Mouse (Mus musculus): ENCODE results near the gene Usp48. TPM values are rescaled to one million over a fixed set of nuclear protein-coding genes. Genes with fewer than 3 reads are reported as not detected.

Usp48 gene
- total RNA-seq, 2 experiments from 2014 or later, result 128 to 144 TPM

DNA sequence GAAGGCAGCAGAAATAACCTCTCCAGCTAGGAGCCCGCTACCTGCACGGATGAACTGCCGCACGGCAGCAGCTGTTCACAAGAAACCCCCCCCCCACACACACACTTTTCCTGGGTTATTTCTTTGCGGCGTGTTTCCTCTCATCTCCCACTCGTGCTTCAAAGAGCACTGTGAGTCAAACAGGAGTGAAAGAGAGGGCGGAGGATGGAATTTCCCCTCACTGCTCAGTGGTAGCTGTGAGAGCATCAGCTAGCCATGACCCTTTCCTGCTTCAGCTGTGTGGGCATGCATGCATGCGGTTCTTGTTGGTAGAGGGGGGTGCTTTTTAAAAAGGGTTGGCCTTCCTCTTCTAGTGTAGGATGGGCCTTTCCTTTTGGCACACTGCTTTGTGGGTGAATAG is 54.7 kb downstream of the Usp48 start:
- no peak overlapping the region; the same call in 1 of the 2 replicates for H3K27ac ChIP-seq
- intact Hi-C loops (cut with DNase I), result no loop called here
- no peak for DNase-seq (ENCODE audit: extremely low spot score in 1 of 2, low spot score in 2 of 2)
- no peak overlapping the region for H3K4me3 ChIP-seq
- TF ChIP-seq CTCF (IDR thresholded peaks at IDR 0.05), result no peak

DNA sequence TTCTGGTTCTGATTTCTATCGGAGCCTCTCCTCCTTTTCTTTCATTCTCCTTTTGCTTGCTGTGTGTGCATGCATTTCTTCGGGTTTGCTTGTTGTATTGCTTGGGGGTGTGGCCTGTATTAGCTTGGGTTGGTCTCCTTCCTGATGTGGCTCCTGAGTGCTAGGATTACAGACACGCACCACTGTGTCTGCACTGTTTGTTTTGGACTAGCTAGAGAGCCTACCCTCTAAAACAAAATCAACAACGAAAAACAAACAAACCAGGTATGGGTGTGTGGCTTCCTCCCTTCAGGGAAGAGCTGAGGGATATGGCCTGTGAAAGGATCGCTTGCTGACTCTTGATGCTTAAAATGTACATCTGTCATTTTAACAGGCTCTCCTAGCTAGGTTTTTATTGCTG is 57.4 kb downstream of the Usp48 start:
- no peak for DNase-seq (ENCODE audit: extremely low spot score in 1 of 2, low spot score in 2 of 2)
- Histone ChIP-seq H3K27ac (no peak overlapping the region), H3K4me3 (no peak overlapping the region)
- TF ChIP-seq CTCF (IDR thresholded peaks at IDR 0.05), result no peak
- intact Hi-C loops (cut with DNase I), result no loop called here

DNA sequence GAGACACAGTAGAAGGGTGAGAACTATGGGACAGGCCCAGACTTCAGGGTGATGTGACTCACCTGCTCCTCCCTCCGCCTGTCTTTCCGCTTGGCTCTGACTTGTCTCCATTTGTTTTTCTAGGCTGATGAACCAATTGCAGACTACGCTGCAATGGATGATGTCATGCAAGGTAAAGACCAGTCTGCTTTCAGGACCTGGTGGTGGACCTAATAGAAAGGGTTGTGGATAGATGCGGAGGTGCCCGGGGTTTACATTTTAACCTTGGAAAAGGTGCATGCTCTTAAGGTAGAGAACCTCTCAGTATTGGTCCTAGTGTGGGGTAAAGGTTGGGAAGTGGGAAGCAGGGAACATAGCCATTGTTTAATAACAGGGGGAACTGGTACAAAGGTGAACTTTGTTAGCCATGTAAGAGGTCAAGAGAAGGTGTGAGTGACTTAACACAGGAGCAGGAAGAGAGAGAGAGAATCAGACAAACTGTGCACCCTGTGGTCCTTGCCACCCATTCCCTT is 59.3 kb downstream of the Usp48 start:
- H3K4me3 ChIP-seq, result no peak overlapping the region
- no peak for DNase-seq (ENCODE audit: extremely low spot score in 1 of 2, low spot score in 2 of 2)
- TF ChIP-seq CTCF (IDR thresholded peaks at IDR 0.05), result no peak
- no peak overlapping the region for H3K27ac ChIP-seq
- intact Hi-C loops (cut with DNase I), result no loop called here

DNA sequence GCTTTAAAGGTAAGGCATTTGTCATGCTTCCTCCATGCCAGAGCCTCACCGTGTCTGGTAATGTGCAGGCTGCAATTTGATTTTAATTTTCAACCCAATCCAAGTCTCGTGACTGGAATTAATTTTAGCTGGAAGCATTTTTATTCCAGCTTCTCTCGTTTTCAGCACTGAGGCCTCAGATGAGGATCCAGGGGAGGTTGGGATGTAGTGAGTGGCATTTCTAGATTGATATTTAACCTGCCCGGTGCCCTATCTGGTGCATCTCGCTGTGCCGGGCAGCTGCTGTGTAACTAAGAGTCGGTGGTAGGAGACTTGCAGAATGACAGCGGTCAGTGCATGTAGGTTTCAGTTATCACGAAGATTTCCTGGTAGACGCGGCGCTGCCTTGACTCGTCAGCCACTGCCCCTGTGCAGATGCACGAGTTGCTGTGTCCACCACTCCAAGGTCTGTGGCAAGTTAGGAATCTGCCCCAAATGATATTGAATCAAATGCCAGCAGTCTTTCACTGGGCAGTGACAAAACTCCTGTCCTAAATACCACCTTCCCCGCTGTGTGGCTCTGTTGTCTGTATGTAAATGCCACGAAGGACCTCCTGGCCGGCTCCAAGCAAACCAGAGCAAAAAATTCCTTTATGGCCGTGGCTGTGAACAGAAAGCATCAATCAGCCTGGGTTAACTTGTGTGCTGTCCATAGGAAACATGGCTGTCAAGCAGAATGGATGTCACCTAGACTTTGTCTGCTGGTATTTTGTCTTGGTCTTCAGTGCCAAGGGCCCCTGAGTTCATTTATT is 61.9 kb downstream of the Usp48 start:
- no peak for DNase-seq (ENCODE audit: extremely low spot score in 1 of 2, low spot score in 2 of 2)
- no peak overlapping the region for H3K4me3 ChIP-seq
- intact Hi-C loops (cut with DNase I), result no loop called here
- no peak overlapping the region for H3K27ac ChIP-seq
- no peak for TF ChIP-seq CTCF (IDR thresholded peaks at IDR 0.05)

DNA sequence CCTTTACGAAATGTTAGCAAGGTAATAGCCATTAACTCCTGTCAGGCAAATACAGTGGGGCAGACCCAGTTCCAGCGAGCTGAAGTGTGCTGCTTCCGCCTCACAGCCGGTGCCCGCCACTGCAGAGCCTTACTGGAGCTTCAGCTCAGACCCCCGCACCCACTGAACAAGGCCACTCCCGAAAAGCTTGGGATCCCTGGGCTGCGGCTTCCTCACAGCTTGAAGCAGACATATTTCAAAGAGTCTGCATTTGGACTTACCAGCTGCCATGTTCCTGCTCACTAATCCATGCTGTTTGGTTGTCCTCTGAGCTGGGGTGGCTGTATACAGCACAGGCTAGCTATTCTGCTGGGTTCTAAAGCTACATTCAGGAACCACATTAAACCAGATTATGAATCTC is 64.1 kb downstream of the Usp48 start:
- no peak for TF ChIP-seq CTCF (IDR thresholded peaks at IDR 0.05)
- intact Hi-C loops (cut with DNase I), result no loop called here
- Histone ChIP-seq H3K4me3 (no peak overlapping the region), H3K27ac (no peak overlapping the region)
- DNase-seq (ENCODE audit: extremely low spot score in 1 of 2, low spot score in 2 of 2), result no peak

DNA sequence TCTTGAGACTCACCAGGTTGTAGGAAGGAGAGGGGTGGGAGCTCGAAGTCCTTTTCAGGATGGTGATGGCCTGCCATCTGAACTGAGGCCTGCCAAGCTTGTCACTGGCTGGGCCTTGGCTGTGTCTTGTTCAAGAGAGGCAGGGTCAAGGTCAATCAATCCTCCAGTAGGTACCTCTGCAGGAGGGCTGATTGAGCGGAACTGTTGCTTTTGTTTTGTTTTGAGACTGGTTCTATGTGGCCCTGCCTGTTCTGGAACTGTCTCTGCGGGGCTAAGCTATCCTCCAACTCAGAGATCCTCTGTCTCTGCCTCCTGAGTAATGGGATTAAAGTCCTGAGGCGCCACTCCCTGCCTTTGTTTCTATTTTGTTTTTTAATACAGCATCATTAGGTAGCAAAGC is 66.0 kb downstream of the Usp48 start:
- intact Hi-C loops (cut with DNase I), result no loop called here
- TF ChIP-seq CTCF (IDR thresholded peaks at IDR 0.05), result no peak
- DNase-seq (ENCODE audit: extremely low spot score in 1 of 2, low spot score in 2 of 2), result no peak
- Histone ChIP-seq H3K27ac (no peak overlapping the region), H3K4me3 (no peak overlapping the region)

DNA sequence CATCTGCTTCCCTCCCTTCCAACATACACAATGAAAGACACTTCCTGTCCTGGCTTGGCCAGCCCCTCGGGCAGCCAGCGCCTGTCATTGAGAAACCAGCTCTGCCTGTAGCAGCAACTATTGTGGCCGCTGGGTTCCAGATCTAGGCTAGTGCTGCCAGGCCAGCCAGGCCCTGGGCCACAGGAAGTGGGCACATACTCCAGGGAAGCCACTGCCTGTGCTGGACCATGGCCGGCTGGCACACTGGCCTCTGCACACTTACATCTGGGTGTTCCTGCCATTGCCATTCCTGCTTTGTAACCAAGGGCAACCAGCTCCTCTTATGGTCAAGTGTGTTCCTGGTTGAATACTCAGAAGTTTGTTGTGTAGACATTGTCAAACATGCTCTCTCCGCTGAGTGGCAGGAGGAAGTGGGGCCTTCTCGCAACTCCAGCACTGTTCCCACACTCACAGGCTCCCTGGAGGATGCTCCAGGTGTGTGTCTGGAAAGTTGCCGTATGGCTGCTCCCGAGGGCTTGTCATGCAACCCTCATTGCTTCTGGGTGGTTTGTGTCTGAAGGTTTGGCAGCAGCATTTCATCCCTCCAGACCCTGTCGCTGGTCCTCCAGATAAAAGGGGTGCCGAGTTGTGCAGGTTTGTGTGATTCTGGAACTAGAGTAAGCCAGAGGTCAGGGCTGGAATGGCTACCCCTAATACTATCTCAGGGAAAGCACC is 67.0 kb downstream of the Usp48 start:
- no peak for TF ChIP-seq CTCF (IDR thresholded peaks at IDR 0.05)
- no peak for DNase-seq (ENCODE audit: extremely low spot score in 1 of 2, low spot score in 2 of 2)
- H3K27ac ChIP-seq, result no peak overlapping the region
- intact Hi-C loops (cut with DNase I), result no loop called here
- no peak overlapping the region for H3K4me3 ChIP-seq

DNA sequence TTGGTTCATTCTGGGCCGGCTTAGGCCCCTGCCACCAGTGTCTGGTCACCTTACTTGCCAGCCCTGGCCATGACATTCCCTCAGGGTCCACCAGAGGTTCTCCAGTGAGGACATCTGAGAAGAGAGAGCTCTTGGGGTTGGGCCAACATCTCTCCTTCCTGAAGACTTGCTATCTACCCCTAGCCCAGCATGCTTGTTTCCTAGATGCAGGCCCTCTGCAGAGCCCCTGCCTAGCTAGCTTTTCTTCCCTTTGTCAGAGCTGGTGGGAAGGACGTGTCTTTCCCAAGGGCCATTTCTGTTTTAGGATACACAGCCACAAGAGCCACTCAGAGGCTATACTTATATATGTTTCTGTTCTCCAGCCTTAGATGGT is 67.5 kb downstream of the Usp48 start:
- no peak for TF ChIP-seq CTCF (IDR thresholded peaks at IDR 0.05)
- H3K27ac ChIP-seq, result no peak overlapping the region
- no peak for DNase-seq (ENCODE audit: extremely low spot score in 1 of 2, low spot score in 2 of 2)
- intact Hi-C loops (cut with DNase I), result no loop called here
- no peak overlapping the region for H3K4me3 ChIP-seq

DNA sequence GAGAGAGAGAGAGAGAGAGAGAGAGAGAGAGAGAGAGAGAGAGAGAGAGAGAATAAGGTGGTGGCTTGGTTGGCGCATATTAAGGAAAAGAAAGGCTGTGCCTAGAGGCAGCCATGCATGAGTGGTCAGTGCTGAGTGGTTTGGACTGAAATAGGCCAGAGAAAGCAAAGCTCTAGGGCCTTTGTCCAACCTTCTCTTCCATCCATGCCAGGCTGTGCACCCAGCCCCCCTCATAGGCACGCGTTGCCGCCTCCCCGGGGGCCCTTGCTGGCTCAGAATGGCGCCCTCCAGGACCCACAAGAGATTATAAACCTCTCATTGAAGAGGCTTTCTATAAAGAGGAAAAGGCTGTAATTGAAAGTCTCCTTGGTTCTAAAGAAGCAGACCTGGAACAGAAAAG is 68.0 kb downstream of the Usp48 start:
- Histone ChIP-seq H3K4me3 (no peak overlapping the region), H3K27ac (no peak overlapping the region)
- intact Hi-C loops (cut with DNase I), result no loop called here
- no peak for TF ChIP-seq CTCF (IDR thresholded peaks at IDR 0.05)
- no peak for DNase-seq (ENCODE audit: extremely low spot score in 1 of 2, low spot score in 2 of 2)

DNA sequence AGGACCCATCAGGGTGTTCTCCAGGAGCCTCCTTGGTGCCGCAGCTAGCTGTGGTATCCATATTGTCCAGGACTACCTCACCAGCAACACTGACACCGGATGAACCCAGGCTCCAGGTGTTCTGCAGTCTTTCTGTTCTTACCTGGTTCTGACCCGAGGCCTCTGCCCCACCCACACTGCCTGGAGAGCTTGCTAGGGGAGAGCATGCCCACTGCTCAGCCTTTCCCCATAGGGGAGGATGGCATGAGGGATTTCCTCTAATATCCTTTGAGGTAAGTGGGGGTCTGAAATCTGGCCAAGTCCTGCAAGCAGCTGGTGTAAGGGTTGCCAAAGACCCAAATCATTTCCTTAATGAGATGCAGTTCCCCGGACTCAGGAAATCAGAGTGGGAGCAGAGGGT is 69.9 kb downstream of the Usp48 start:
- TF ChIP-seq CTCF (IDR thresholded peaks at IDR 0.05), result no peak
- no peak overlapping the region for H3K4me3 ChIP-seq
- no peak overlapping the region for H3K27ac ChIP-seq
- no peak for DNase-seq (ENCODE audit: extremely low spot score in 1 of 2, low spot score in 2 of 2)
- intact Hi-C loops (cut with DNase I), result no loop called here

DNA sequence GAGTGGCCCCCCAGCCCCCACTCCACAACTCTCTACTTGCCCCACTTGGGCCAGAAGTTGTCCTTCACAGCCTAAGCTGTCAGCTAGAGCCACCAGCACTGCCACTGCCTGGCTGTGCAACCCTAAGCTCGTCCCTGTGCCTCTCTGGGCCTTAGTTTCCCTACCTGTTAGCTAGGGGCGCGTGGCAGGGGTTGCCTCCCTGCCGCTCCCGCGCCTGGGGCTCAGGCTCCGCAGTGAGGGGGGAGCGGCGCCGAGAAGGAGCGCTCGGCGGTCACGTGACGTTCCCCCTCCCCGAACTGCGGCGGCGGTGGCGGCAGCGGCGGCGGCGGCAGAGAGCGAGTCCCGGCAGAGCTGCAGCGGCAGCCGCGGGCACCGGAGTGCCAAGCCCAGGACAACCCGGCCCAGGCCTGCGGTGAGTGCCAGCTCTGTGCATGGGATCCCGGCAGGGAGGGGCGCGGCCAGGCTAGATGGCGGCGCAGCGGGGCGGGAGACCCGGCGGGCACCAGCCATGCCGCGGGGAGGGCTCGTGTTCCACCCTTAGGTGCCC is 71.0 kb downstream of the Usp48 start, which contains the start of gene Rap1gap:
Gene Rap1gap, plus strand, starts transcription at position 294 of the 547 bp plus-strand sequence.
- intact Hi-C loops (cut with DNase I), result no loop called here
- H3K27ac ChIP-seq, result peak within 1 kb of the TSS; percentile 98
- DNase-seq (ENCODE audit: extremely low spot score in 1 of 2, low spot score in 2 of 2), result peak; percentile 83
- no peak for TF ChIP-seq CTCF (IDR thresholded peaks at IDR 0.05)
- peak within 1 kb of the TSS; percentile 88 for H3K4me3 ChIP-seq

DNA sequence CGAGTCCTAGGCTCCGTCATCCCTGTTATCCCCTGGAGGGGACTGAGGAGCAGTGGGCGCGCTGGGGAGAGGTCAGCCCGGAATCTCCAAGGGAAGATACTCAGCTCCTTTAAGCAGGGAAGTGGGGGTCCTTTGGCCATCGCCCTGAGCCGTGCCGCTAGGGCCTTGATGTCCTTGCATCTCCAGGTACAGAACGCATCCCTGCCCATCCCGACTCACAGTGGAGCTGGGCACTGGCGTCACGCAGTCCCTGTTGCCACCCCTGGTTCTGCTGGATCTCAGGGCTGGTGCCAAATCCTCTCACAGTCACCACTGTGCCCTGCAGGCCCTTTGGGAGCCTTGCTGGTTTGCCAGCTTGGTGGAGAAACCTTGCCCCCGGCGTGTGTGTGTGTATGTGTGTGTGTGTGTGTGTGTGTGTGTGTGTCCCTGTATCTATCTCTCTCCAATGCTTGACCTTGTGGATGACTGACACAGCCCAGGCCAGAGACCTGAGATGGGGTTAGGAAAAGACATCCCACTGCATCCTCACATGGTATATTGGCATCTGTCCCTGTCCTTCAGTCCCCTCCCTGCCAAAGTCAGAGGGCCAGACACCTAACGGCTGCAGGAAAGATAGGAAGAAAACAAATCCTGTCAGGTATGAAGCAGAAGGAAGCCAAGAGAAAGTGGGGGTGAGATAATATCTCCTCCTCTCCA is 71.6 kb downstream of the Usp48 start:
- no peak for TF ChIP-seq CTCF (IDR thresholded peaks at IDR 0.05)
- peak in 1 of 2 experiments; percentile 53 for DNase-seq (ENCODE audit: extremely low spot score in 1 of 2, low spot score in 2 of 2)
- peak overlapping the region; percentile 98 for H3K27ac ChIP-seq
- intact Hi-C loops (cut with DNase I), result no loop called here
- peak overlapping the region; percentile 88 for H3K4me3 ChIP-seq

Measured in left cerebral cortex, adult 2 months (tissue).